Mouse (Mus musculus): ENCODE data around the gene Furin. TPM values are rescaled to one million over a fixed set of nuclear protein-coding genes. Genes with fewer than 3 reads are reported as not detected.
A peak's percentile ranks its signal among the peaks of the same experiment; 100 is the strongest.

Gene Furin
- total RNA-seq, 2 experiments from 2014 or later = 104 to 113 TPM

DNA sequence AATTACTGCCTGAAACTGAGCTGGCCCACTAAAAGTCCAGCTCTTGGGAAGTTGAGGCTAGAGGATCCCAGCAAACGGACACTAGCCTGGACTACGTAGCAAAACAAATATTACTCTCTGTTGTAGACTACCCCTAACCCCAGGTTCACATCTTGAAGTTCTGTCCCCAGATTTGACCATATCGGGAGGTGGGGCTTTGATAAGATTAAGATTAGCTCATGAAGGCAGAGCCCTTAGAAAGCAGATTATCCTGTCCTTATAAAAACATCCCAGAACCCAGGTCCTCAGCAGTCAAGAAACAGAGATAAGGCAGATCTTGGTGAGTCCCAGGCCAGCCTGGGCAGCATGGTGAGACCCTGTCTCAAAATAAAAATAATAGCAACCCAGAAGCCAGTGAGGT lies 33.1 kb downstream of the Furin start:
- DNase-seq = no peak

DNA sequence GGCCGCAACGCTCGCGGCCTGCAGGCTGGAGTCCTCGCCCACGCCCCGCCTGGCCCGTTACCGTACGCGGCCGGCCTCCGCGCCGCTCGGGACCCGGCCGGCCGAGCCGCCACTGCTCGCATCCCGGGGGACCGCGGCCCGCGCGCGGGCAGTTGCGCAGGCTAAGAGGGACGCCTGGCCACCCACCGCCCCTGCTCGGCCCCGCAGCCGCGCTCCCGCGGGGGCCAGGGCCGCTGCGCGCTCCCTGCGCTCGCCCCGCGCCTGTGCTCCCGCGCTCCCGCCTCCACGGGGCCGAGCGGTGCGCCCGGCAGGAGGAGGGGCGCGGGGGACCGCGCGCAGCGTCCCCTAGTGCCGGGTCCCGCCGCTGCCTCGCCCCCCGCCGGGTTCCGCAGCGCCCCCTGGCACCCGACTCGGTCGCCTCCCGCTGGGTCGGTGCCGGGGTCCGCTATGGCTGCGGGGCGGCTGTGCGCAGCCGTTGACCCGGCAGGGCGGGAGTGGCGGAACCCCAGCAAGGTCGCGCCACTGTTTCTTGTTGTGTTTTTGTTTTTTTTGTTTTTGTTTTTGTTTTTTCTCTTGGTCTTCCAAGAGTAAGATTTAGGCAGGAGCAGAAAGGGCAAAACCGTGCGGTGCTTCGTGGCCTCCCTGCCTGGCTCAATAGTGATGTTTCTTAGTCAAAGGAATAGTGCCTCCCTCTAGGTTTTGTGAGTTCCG lies 34.0 kb downstream of the Furin start, which contains the start of gene Man2a2:
Gene Man2a2 (minus strand): TSS at position 335 of the 711 bp plus-strand sequence.
- peak; percentile 92 for DNase-seq

DNA sequence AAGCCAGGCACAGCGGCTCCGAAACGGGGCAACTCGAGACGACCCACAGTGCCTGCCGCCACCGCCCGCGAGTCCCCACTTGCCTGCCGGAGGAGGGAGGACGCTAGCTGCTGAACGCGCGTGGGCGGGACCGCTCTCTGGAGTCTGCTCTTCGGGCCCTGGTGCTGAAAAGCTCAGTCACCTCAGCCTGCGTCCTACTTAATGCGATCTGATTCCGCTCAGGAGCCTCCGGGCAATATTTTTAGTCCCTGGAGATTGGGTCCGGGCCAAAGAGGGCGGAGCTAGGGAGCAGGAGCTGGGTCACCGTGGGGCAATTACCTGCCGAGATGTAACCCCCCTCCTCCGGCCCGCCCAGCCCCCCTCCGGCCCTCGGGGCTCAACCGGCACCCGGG lies 34.6 kb downstream of the Furin start:
- DNase-seq = peak; percentile 85

DNA sequence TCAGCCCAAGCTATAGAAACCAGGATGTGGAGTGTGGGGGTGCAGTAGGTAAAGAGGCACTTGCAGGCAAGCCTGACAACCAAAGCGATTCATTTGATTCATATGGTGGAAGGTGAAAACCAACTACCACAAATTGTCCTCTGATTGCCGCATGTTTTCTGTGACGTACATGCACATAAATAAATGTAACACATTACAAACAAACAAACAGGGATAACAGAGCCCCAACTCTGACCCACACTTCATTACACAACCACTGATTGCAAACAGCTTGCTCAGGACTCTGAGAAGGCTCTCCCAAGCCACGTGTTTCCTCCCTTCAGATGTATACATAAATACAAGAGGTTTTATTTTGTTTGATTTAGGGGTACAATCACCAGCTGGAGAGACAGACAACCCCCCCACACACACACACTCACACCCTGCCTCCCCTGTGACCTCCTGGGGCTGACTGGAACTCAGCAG lies 35.2 kb downstream of the Furin start:
- DNase-seq = no peak

DNA sequence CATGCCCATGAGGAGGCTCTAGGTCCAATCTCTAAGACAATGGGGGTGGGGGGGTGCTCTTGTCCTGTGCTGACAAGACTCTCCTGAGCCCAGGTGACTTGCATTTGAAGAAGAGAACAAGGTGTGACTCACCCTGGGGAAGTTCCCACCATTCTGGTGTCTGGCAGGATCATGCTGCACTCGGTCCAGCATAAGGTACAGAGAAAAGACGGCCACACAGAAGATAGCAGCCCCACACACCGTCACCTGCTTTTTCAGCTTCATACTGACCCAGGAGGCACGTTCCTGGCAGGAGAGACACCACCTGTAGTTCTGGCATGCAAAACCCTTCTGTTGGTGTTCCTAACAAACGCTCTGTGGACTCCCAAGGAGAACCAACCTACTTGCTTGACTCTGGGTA lies 35.8 kb downstream of the Furin start:
- no peak for DNase-seq

DNA sequence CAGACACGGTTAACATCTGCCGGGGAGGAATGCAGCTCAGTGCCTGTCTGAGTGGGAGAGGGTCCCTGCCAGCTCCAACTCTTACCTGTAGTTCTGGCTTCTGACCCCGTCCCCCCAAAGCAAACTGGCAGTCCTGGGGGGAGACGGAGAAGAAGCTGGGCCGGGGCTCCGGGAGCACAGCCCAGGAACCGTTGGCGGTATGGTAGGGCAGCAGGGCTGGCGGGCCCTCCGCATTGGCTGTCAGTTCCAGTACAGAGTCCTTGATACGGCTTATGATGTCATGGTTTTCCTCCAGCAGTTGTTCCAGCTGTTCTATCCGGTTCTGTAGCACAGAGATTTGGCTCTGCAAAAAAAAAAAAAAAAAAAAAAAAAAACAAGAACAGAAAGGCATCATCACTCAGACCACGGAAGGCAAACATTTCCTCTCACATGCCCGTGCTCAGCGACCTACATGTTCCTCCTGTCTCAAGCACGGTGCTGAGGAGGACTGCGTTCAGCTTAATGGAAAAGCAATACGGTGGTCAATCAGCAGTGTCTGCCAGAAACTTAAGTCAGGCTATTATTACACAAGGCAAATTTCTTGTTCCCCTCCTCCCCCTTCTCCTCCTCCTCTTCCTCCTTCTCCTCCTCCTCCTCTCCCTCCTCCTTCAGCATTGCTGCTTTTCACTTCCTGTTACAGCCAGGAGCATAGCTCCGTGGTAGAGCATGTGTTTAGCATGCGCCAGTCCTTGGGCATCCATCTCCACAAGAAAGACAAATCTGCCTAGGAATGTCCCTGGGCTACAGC lies 36.4 kb downstream of the Furin start:
- peak; percentile 59 for DNase-seq

DNA sequence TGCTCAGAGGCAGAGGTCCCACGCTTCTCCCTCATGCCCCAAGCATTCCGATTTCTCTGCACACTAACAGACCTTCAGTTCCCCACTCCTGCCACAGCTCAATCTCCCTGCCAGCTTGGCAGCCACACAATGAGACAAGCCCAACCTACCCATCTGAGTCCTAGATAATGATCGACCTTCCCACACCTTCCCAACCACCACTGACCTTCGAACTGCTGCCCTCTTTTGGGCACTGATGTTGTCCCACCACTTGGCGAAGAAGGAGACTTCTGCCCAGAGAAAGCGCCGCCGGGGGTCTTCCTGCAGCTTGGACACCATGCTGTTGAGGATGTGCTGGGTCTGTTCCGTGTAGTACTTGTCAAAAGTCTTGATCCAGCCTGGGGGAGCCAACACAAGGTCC lies 37.2 kb downstream of the Furin start:
- no peak for DNase-seq

DNA sequence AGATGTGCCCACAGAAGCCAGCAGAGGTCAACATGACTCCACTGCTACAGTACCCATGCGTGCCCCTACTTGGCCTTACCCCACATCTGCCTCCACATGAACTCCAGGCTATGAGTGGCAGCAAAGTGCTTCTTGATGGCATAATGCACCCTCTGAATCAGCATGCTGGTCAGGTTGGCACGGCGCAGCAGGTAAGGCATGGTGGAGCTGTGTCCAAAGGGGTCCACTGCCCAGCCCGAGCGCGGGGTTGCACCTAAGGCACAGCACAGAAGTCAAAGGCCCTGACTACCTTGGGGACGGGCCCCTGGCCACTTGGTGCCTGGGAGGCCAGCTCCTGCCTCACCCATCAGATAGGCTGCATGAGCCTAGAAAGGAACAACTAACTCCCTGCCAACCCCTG lies 38.0 kb downstream of the Furin start:
- DNase-seq = no peak

DNA sequence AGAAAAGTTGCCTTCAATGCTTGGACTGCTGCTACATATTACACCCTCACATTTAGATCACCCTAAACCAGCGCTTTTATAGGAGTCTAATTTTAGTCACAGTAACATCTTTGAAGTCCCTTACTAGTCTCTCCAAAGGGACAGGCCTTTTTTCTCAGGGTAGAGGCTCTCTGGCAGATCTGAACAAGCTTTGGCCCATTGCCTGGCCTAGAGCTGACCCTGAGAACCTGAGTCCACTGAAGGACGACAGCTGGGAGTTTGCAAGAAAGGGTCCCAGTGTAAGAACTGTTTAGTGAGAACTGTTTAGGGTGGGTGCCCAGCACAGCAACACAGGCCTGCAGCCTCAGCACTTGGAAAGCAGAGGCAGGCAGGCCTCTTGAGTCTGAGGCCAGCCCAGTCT lies 39.5 kb downstream of the Furin start:
- DNase-seq = peak; percentile 53

DNA sequence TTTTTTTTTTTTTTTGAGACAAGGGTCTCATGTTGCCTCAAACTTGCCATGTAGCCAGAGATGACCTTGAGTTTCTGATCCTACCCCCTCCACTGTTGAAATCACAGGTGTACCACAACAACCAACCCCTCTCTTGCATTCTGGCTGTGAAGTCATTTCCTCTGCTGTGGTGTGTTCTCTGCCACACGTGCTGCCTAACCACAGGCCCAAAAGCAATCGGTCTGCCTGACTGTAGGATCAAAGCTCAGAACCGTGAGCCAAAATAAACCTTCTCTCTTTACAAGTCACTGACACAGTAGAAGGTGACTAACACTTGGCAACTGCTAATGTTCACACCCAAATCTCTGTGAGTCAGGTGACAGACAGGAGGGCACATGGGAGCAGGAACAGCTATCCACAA lies 44.8 kb downstream of the Furin start:
- no peak for DNase-seq

DNA sequence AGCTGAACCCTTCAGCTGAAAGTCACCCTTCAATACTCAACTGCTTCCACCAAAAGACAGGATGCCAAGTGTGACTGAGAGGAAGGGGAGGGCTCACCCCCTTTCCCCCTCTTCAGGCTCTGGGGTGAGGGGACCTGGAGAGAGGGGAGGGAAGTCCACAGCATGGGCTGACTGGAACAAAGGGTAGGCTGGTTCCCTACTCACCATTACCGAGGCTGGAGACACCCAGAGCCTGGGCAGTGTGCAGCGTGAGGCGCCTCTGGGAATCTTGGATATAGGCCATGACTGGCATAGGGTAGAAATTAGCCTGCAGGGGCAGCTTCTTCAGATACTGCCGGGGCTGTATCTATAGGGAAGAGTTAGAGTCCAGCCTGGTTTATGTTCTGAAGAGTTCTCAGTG lies 47.2 kb downstream of the Furin start:
- no peak for DNase-seq

DNA sequence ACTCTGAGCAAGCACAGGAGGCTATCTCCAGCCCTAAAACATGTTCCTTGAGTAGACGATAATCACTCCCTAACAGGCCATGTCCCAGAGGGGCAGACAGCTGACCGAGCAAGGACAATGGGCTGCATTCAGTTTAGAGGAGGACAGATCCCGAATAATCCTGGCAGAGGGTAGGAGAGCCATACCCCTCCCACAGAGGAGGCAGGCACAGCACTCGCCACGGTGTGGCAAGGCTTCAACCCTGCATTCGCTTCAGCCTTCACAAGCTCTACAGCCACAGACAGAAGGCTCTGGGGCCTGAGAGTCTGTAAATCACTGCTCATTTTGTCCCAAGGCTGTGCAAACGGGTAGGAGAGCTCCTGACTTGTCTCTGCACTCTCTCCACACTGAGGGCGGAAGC lies 48.1 kb downstream of the Furin start:
- peak; percentile 46 for DNase-seq

DNA sequence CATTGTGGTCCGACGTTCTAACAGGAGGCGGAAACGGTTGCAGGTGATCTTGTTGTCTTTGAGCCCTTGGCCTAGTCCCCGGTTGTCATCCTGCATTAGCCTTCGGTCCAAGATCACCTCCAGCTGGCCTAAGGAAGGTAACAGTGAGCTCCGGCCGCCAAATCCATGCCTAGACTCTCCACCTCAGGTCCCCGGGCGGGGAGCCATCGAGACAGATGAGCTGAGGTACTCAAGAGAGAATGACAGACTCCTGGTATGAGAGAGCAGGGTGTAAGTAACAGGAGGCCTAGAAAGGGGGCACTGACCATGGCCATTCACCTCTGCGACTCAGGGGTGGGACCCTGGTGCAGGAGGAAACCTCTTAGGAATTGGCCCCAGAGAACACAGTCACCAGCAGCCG lies 48.9 kb downstream of the Furin start:
- no peak for DNase-seq

DNA sequence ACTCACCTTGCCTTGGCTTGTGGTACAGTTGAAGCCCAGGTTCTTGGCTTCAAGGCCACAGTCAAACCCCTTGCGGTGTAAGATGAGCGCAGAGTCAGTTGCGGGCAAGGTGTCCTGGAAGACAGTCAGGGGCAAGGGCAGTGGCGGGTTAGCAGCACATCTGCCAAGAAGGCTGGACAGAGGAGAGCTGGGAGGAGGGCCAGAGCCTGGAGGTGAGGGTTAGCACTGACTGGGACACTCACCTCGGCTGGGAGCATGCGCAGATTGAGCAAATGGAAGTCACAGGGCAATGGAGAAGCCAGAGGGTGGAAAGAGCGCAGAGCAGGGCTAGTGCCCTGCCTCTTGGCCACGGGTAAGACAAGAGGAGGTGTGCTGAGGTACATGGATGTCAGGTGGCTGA lies 52.3 kb downstream of the Furin start:
- no peak for DNase-seq

DNA sequence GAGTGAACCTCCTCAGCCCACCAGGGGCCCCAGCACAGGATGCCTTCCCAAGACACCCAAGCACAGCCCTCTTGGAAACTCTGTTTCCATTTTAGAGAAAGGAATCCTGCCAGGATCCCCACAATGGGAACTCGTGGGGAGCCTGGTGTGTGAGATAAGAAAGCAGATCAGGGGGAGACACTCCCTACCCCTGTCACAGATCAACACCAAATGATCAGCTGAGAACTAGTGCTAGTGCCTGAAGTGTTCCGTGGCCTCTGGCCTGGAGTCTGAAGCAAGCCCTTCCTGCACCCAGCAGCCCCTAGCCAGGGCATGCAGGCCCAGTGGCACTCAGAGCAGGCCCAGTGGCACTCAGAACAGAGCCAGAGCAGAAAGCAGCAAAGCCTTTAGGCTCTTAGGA lies 54.4 kb downstream of the Furin start:
- DNase-seq = no peak

DNA sequence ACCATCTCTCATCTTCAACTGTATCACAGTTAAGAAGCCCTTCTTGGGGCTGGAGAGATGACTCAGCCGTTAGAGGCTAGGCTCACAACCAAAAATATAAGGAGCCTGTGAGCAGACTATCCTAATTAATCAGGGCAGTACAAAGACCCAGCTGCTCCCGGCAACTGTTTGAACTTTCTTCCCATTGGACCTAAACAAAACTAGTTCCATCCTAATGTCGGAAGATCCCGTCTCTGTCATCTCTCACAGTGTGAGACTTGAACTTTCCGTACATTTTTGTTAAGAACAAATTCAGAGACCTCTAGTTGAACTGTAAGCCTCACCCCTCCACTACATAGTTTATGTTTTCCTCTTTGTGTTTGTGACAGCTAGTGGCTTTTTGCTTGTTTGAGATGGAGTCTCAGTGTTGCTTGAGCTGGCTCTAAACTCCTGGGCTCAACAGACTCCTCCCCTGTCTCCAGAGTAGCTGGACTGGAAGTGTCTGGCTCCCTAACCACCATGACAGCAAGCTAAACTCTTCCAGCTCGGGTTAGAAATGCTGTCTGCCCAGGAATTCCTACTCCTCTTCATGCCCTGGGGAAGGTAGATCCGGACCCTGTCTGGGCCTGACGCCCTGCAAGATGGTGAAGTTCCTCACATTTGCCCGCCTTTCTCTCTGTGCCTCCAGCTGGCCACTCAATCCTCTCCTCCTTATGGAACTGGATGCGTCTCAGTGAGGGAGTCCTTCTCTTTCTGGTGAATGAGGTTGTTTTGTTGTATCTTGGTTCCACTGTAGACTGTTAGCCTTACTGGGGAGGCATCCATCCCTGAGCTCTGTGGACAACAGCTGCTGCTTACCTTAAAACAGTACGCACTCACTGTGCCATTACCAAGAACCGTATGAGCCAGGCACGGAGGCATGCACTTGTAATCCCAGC lies 57.3 kb downstream of the Furin start:
- DNase-seq = no peak

DNA sequence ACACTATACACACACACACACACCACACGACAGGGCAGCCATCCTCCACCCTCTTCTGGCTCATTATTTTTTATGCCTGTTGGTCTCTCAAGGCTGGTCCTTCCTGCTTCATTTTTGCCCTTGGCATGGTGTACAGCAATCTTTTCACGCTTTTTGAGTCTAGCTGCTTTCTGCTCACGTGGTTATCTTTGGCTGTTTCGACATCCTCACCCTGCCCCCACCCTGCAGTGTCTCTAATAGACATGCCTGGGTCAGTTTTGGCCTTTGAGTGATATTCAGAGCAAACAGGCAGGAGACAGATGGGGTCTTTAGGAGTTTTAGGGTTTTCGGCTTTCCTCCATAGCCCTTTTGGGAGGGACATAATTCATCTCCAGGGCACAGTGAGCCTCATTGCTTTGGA lies 58.4 kb downstream of the Furin start:
- DNase-seq = no peak

DNA sequence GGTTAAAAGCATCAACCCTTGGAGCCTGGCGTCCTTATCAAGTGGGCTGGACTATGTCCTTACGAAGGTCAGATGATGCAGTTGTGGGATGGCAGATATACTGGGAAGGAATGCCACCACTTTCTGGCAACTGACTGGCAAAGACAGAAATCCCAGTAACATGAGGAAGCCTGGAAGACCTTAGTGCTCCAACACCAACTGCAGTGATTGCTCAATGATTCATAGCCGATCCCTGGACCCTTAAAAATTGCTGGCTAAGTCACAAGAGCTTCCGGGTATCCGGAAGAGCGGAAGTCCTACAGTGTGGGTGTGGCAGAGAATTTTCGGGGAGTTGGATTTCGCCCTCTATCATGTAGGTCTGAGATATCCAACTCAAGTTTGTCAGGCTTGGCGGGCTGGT lies 59.1 kb downstream of the Furin start:
- DNase-seq = no peak

DNA sequence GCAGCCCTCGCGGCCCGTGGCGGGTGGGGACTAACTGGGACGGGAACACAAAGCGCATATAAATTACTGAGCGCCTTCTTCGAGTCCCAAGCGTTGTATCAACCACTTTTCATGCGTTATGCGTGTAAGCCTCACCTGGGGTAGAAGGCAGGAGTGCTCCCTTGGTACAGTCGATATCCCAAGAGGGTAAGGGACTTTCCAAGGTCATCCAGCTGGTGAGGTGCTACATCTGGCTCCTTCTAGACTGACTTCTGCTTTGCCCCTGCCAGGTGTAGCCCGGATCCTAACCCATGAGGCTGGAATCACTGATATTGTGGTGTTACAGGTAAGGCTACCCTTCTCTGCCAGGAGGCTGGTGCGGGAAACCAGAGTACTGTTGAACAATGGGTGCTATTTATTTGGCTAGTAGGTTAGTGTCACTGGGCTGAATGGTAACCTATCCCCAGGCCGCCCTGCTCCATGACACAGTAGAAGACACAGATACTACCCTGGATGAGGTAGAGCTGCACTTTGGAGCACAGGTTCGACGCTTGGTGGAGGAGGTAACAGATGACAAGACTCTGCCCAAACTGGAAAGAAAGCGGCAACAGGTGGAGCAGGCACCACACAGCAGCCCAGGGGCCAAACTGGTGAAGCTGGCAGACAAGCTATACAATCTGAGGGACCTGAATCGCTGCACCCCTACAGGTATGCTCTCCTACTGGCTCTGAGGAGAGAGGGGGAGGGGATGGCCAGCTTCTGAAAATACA lies 61.8 kb downstream of the Furin start:
- no peak for DNase-seq

DNA sequence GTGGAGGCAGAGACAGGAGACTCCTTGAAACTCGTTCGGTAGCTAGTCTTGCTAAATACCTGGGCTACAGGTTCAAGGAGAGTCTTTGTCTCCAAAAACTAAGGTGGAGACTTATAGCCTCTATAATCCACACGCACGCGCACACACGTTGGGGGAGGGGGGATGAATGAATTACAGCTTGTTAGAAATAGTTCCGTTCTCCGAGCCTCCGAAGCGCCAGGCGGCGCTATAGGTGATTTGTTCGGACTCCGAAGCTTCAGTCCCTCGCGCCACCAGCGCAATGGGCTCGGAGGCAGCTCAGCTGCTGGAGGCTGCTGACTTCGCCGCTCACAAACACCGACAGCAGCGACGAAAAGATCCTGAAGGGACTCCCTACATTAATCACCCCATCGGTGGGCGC lies 62.4 kb downstream of the Furin start, which contains the start of gene Hddc3:
Gene Hddc3 (plus strand): TSS at position 247 of the 400 bp plus-strand sequence.
- DNase-seq = peak; percentile 97

DNA sequence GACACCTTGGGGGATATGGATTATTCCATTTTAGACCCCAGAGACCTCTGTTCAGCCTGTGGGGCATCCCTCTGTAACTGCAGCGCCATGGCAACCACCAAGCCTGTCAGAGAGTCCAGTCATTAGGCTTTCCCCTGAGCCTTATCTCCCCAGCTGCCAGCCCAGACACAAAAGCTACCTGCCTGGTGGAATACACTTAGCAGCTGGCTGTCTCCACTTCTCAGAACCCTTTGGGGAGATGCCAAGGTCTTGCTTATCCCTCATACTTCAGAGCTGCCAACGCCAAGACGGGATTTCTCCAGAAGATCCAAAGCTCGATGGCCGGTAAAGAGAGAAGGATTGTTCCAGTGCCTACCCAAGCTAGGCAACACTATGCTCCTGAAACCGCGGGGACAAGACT lies 63.4 kb downstream of the Furin start:
- no peak for DNase-seq

DNA sequence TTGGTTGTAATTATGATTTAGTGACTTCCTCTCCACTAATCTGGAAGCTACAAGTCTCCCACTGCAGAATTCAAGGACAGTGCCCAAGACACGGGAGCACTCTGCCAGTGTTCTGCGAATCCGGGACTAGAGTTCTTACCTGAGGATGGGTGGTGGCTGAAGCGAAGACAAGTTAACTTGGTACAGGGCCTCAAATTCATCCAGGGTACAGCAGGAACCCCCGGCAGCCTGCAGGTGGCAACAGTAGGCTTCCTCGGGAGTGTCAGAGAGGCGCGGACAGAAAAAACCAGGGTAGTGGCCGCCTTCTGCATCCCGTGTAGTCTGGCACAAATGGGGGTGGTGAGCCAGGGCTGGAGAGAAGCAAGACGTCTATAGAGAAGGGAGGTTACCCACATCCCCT lies 64.4 kb downstream of the Furin start, which contains the start of gene Unc45a:
Gene Unc45a (minus strand): TSS at position 213 of the 400 bp plus-strand sequence.
- DNase-seq = peak; percentile 81
